Mouse (Mus musculus) forebrain, embryonic 14.5 days (tissue): ENCODE measurements around the gene Rwdd1. TPM values are rescaled to one million over a fixed set of nuclear protein-coding genes. Genes with fewer than 3 reads are reported as not detected.

Experiments used
- ATAC-seq: fragments of 200-750 bp; cut with Nextera tagmentation; 2 replicates; pipeline ENCODE4 v1.8.0; 2017; ENCODE audit warnings: mild to moderate bottlenecking, moderate library complexity
- DNase-seq: peaks from one replicate; pipeline ENCODE4 v3.0.0-alpha.2; 2015; ENCODE audit warnings: low spot score
- H3K27ac ChIP-seq: fragments of 300-500 bp; sonication (generic); 2 replicates; pipeline ENCODE4 v1.5.1; 2014; ENCODE audit warnings: low read depth, mild to moderate bottlenecking, control low read depth, low read length, moderate library complexity
- H3K27me3 ChIP-seq: fragments of 300-500 bp; sonication (generic); replicated peaks from 2 replicates; pipeline ENCODE4 v1.6.1; 2014; ENCODE audit warnings: low read length, control low read depth, mixed read lengths; ENCODE audit not compliant: control insufficient read depth, insufficient read depth
- H3K36me3 ChIP-seq: fragments of 300-500 bp; sonication (generic); 2 replicates; pipeline ENCODE4 v1.6.1; 2014; ENCODE audit warnings: low read length, control low read depth; ENCODE audit not compliant: control insufficient read depth, insufficient read depth
- H3K4me1 ChIP-seq: fragments of 300-500 bp; sonication (generic); 2 replicates; pipeline ENCODE4 v1.6.1; 2014; ENCODE audit warnings: antibody characterized with exemption, low read length, control low read depth; ENCODE audit not compliant: control insufficient read depth, insufficient read depth
- H3K4me2 ChIP-seq: fragments of 300-500 bp; sonication (generic); 2 replicates; pipeline ENCODE4 v1.6.1; 2014; ENCODE audit warnings: mild to moderate bottlenecking, control low read depth, low read length
- H3K4me3 ChIP-seq: fragments of 300-500 bp; sonication (generic); 2 replicates; pipeline ENCODE4 v1.5.1; 2014; ENCODE audit warnings: low read depth, low read length, control low read depth
- H3K9ac ChIP-seq: fragments of 300-500 bp; sonication (generic); 2 replicates; pipeline ENCODE4 v1.6.1; 2014; ENCODE audit warnings: mild to moderate bottlenecking, low read length, control low read depth, moderate library complexity
- H3K9me3 ChIP-seq: fragments of 300-500 bp; sonication (generic); replicated peaks from 2 replicates; pipeline ENCODE4 v1.6.1; 2016; ENCODE audit warnings: low read length, control low read depth, mixed read lengths; ENCODE audit not compliant: control insufficient read depth
- WGBS: fragments of 180-500 bp; shearing (Covaris S2); extraction: QIAGEN DNeasy Blood & Tissue Kit; methylation state at CpG from one replicate; pipeline ENCODE4 v1.1.7; 2014; 5-methylcytosine and 5-hydroxymethylcytosine counted together
- polyA plus RNA-seq: library from polyadenylated mRNA; unstranded; fragments of >200 nt; fragmentation: Nextera tagmentation; extraction: Ambion mirVana; gene quantifications from 2 replicates; pipeline ENCODE4 v1.2.1, GENCODE M21; 2014

The Rwdd1 gene
- polyA plus RNA-seq, 1 experiment from 2014 or later, result 147 TPM

- Histone ChIP-seq H3K4me3 (peak within 1 kb of the TSS; percentile 63), H3K9ac (peak within 1 kb of the TSS; percentile 88), H3K36me3 (peaks cover 7% of the 10 kb centered on the region; the same call in 1 of the 2 replicates), H3K27ac (0 out of 2 replicates have a peak within 1 kb of the TSS, but pooled peaks have one; percentile 35), H3K4me1 (peaks cover 3% of the 10 kb centered on the region; the same call in 1 of the 2 replicates), H3K9me3 (no peaks in the 10 kb centered on the region), H3K27me3 (no peaks in the 10 kb centered on the region), H3K4me2 (peak within 1 kb of the TSS; percentile 55)
- 3% methylated on average over 42 of the region's 42 CpGs for whole genome bisulfite sequencing
- peak; percentile 98 for ATAC-seq
- peak; percentile 93 for DNase-seq
Observed at GRCm38 (mm10) chr10:33950803-33951583, 68.4 kb downstream of the Rwdd1 start, which contains the start of gene Zup1. TSS of gene Zup1 (minus strand) at chr10:33951269.

Other genes starting within 250 kb of the Rwdd1 start
- not detected in 2 replicates for gene Sult3a2, start 232.9 kb downstream of the Rwdd1 start, polyA plus RNA-seq
- gene Sult3a1, start 161.9 kb downstream of the Rwdd1 start, polyA plus RNA-seq, result not detected in 2 replicates
- 0.39 and 0.94 TPM in 2 replicates for gene Rsph4a, start 114.5 kb downstream of the Rwdd1 start, polyA plus RNA-seq
- 21.4 and 22.8 TPM in 2 replicates for gene Zup1, start 68.4 kb downstream of the Rwdd1 start, polyA plus RNA-seq
- not detected in 2 replicates for gene Trappc3l, start 18.0 kb upstream of the Rwdd1 start, polyA plus RNA-seq
- not detected in 2 replicates for gene Calhm4, start 24.7 kb upstream of the Rwdd1 start, polyA plus RNA-seq
- gene Calhm5, start 76.9 kb upstream of the Rwdd1 start, polyA plus RNA-seq, result 0.39 and 0.59 TPM in 2 replicates
- gene Calhm6, start 108.4 kb upstream of the Rwdd1 start, polyA plus RNA-seq, result 0.27 TPM in 1 of 2 replicates, not detected in the other
- 6.2 and 7.6 TPM in 2 replicates for gene Dse, start 188.1 kb upstream of the Rwdd1 start, polyA plus RNA-seq